Mouse (Mus musculus): ENCODE data around the gene Cpne6.

DNA sequence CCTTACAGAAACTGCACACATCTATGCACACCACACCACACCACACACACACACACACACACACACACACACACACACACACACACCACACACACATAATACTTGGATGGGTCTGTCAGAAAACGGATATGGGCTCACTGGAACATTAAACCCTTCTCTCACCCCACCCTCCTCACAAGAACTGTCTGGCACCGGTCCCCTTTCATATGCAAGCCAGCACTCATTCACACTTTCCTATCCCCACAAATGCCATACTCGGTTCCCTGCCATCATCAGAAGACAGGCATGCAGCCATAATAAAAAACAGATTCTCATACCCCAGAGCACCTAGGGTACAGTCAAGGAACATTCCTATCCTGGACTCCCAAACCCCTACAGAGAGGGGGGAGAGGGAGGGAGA is 18.1 kb upstream of the Cpne6 start:
- TF ChIP-seq CTCF (IDR thresholded peaks at IDR 0.05; ENCODE audit: extremely low read depth, insufficient read depth, low read length) (no peak), POLR2A (IDR thresholded peaks at IDR 0.05; ENCODE audit: extremely low read depth, insufficient read depth, low read length) (no peak)
